Mouse (Mus musculus): ENCODE data around the gene Ildr2.

DNA sequence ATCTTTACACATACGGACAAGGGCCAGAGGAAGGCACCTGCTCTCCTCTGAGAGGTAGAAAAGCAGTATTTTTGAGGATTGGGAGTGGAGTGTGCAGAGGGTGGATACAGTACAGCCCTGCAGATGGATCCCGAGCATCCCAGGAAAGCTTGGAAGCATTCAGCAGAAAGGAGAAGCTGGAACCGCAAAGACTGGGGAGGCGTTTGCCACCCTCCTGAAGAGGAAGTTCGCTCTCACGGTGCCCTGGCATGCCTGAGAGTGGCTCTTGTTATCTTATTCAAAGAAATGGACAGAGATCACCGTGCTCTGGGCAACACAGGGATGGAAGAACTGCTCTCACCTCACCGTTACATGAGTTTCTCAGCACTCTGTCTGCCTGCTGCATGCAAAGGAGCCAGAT, 30.5 kb downstream of the Ildr2 start:
- TF ChIP-seq CTCF (IDR thresholded peaks at IDR 0.05; ENCODE audit: insufficient read depth, low read depth, low read length) (no peak), POLR2A (IDR thresholded peaks at IDR 0.05; ENCODE audit: insufficient read depth, low read depth, low read length) (no peak)

All from olfactory bulb, adult 2 months (tissue).